Mouse (Mus musculus) heart, embryonic 10.5 days (tissue): ENCODE data around the gene Zfp652. TPM values are rescaled to one million over a fixed set of nuclear protein-coding genes. Genes with fewer than 3 reads are reported as not detected.

Source experiments
- DNase-seq: peaks from one replicate; pipeline ENCODE4 v3.0.0-alpha.2; 2017; ENCODE audit warnings: low spot score
- H3K27ac ChIP-seq: fragments of 300-500 bp; sonication (generic); 2 replicates; pipeline ENCODE4 v1.5.1; 2016; ENCODE audit warnings: mild to moderate bottlenecking
- H3K27me3 ChIP-seq: fragments of 300-500 bp; sonication (generic); 2 replicates; pipeline ENCODE4 v1.6.1; 2016; ENCODE audit warnings: mild to moderate bottlenecking; ENCODE audit not compliant: poor library complexity, insufficient read depth, severe bottlenecking
- H3K36me3 ChIP-seq: fragments of 300-500 bp; sonication (generic); 2 replicates; pipeline ENCODE4 v1.6.1; 2016; ENCODE audit warnings: mild to moderate bottlenecking, moderate library complexity
- H3K4me1 ChIP-seq: fragments of 300-500 bp; sonication (generic); 2 replicates; pipeline ENCODE4 v1.6.1; 2016; ENCODE audit warnings: mild to moderate bottlenecking
- H3K4me3 ChIP-seq: fragments of 300-500 bp; sonication (generic); 2 replicates; pipeline ENCODE4 v1.5.1; 2016; ENCODE audit warnings: mild to moderate bottlenecking, moderate library complexity
- H3K9me3 ChIP-seq: fragments of 300-500 bp; sonication (generic); 2 replicates; pipeline ENCODE4 v1.6.1; 2016; ENCODE audit warnings: mild to moderate bottlenecking, moderate library complexity
- WGBS: fragments of 180-500 bp; shearing (Covaris S2); methylation state at CpG from one replicate; pipeline ENCODE4 v1.1.7; 2016; 5-methylcytosine and 5-hydroxymethylcytosine counted together
- polyA plus RNA-seq: library from polyadenylated mRNA; unstranded; fragments of >200 nt; fragmentation: Nextera tagmentation; extraction: Ambion mirVana; gene quantifications from 2 replicates; pipeline ENCODE4 v1.2.1, GENCODE M21; 2016

Gene Zfp652
- polyA plus RNA-seq, 1 experiment from 2014 or later = 14.2 TPM

DNA sequence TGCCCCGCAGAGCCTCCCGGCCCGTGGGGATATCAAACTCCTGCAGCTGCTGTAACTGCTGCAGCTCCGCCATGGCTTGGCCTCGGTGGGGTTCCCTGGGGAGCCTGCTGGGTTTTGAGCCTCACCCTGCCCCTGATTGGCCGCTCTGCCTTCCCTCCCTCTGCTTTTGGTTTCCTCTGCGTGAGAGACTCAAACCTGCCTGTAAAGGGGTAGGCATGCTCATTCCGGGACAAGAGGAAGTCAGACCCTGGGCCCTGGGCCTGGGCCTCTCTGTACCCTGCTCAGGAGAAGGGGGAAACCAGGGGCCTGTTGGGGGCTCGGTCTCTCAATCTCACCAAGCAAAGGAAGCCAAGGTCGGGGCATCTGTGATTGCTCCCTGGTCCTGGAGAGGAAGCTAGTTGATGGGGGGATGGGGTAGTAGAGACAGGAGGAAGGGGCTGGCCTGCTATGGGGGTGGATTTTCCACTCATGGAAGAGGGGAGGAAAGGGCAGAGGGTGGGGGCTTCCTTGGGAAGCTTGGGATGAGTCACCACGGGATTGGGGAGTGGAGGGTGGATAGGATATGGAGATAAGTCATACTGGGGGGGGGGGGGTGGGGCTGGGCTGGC, 129.7 kb downstream of the Zfp652 start, which contains the start of gene Abi3:
Abi3 (minus strand) TSS at position 403 of the 608 bp plus-strand sequence.
- Histone ChIP-seq H3K4me3 (peak within 1 kb of the TSS; percentile 56), H3K27ac (peak within 1 kb of the TSS; percentile 63), H3K9me3 (no peaks in the 10 kb centered on the region), H3K27me3 (peaks cover 39% of the 10 kb centered on the region), H3K36me3 (no peaks in the 10 kb centered on the region), H3K4me1 (peaks cover 40% of the 10 kb centered on the region)
- DNase-seq = no peak
- WGBS = 10% methylated on average over 11 of the region's 11 CpGs

DNA sequence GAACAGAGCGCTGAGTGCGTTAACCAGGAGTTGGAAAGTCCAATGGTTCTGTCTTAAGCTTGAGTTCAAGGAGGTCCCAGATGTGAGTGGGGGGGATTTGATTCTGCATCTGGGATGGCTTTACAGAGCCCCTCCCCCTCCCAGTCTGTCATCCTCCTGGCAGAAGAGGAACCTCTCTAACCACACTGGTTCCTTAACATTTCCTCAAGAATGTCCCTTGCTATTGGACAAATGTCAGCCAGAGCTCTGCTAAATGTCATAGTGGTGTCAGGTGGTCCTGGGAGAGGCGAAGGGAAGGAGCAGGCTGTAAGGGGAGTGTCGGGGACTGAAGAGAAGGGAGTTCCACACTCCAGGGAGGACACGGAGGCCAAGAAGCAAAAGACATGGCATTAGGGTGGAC, 130.5 kb downstream of the Zfp652 start:
- H3K27me3 ChIP-seq = peaks cover 39% of the 10 kb centered on the region
- H3K4me1 ChIP-seq = peaks cover 32% of the 10 kb centered on the region
- no peaks in the 10 kb centered on the region for H3K36me3 ChIP-seq
- peak overlapping the region; percentile 56 for H3K4me3 ChIP-seq
- H3K27ac ChIP-seq = peak overlapping the region; percentile 63
- H3K9me3 ChIP-seq = no peaks in the 10 kb centered on the region
- WGBS = 44% methylated on average over 5 of the region's 5 CpGs
- no peak for DNase-seq

DNA sequence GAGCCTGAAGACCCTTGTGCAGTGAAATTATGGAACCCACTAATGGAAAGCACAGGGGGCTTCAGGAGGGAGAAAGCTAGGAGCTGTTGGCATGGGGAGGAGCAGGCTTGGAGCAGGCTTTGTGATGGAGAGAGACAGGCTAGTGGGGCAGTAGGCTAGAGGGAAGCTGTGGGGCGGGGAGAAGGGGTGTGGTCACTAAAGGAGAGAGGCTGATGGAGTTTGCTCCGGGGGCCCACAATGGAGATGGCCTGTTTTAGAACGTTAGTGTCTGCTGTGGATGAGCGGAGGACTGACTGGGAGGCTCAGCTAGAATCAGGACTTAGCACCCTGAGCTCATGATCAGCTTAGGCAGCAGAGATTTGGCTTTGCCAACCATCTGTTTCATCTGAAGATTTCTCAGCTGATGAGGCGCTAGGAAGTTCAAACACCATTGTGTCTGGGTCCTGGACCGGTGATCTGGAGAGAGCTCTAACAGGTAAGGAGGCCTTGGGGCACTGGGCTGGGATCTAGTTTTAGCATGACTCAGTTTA, 131.0 kb downstream of the Zfp652 start:
- DNase-seq = no peak
- no peaks in the 10 kb centered on the region for H3K36me3 ChIP-seq
- H3K27me3 ChIP-seq = peaks cover 39% of the 10 kb centered on the region
- no peaks in the 10 kb centered on the region for H3K9me3 ChIP-seq
- peaks cover 28% of the 10 kb centered on the region for H3K4me1 ChIP-seq
- whole genome bisulfite sequencing = 48% methylated on average over 6 of the region's 6 CpGs
- H3K4me3 ChIP-seq = peak overlapping the region; percentile 56
- H3K27ac ChIP-seq = peak overlapping the region; percentile 63

DNA sequence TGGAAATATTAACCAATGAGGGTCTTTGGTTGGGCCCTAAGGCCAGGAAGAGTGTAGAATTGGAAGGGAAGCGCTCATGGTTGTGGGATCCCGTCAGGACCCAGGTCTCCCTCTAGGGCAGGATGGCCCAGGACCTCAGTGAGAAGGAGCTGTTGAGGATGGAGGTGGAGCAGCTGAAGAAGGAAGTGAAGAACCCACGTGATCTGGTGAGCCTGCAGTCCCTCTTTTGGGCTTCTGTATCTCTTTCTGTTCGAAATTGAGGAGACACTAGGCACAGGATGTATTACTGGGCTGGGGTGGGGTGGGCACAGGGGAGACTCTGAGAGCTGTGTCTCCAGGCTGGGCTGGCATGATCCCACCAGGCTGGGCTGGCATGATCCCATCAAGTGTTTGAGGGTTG, 132.5 kb downstream of the Zfp652 start:
- 56% methylated on average over 4 of the region's 4 CpGs for WGBS
- Histone ChIP-seq H3K9me3 (no peaks in the 10 kb centered on the region), H3K36me3 (no peaks in the 10 kb centered on the region), H3K4me3 (peak overlapping the region; percentile 56), H3K27ac (no peak overlapping the region), H3K27me3 (peaks cover 39% of the 10 kb centered on the region), H3K4me1 (peaks cover 27% of the 10 kb centered on the region)
- no peak for DNase-seq

DNA sequence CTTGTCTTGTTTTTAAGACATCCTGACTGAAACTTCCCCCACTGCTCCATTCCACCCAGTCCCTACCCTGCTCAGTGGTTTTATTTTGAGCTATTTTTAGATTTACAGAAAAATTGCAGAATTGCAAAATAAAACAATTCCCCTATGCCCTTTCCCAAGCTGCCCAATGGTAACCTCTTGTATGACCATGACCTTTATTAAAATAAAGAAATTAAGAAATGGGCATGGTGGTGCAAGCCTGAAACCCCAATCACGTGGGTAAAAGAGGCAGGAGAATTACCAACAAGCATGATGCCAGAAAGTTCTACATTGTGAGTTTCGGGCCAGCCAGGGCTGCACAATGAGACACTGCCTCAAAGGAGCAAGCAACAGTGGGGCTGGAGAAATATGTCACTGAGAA, 138.4 kb downstream of the Zfp652 start:
- no peak for DNase-seq
- Histone ChIP-seq H3K27ac (no peak overlapping the region), H3K4me3 (no peak overlapping the region), H3K4me1 (no peaks in the 10 kb centered on the region), H3K9me3 (no peaks in the 10 kb centered on the region), H3K27me3 (peaks cover 8% of the 10 kb centered on the region; the same call in 1 of the 2 replicates), H3K36me3 (no peaks in the 10 kb centered on the region)
- 77% methylated on average over 2 of the region's 2 CpGs for WGBS

DNA sequence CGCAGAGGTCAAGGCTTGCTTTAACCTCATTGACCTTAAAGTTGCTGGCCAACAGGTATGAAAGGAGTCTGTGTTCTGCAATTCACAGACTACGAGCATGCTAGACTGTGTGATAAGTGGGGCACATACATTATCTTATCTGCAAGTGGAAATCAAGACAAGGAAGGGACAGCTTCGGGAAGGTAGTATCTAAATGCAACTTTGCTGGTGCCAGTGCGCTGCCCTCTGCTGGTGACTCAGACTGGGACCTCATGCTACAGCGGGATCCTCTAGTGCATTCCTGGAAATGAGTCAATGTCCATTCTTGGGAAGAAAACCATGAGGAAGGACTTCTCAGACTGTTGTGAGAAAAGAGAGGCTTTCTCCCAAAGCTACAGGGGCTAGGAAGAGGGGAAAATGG, 141.2 kb downstream of the Zfp652 start:
- Histone ChIP-seq H3K4me1 (peaks cover 9% of the 10 kb centered on the region; the same call in 1 of the 2 replicates), H3K36me3 (no peaks in the 10 kb centered on the region), H3K4me3 (no peak overlapping the region), H3K27ac (no peak overlapping the region), H3K9me3 (no peaks in the 10 kb centered on the region), H3K27me3 (peaks cover 8% of the 10 kb centered on the region; the same call in 1 of the 2 replicates)
- WGBS = 50% methylated on average over 5 of the region's 5 CpGs
- no peak for DNase-seq

DNA sequence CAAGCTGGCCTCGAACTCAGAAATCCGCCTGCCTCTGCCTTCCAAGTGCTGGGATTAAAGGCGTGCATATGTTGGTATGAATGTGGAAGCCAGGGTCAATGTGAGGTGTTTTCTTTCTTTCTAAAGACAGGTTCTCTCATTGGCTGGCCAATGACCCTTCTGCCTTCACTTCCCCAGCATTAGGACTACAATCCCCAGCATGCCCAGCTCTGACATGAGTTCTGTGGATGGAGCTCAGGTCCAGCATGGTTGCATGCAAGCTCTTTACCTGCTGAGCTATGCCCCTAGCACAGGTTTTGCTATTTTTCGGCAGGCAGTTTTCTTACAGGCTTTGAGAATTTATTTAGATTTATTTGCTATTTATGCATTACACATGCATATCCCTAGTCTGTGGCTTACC, 144.8 kb downstream of the Zfp652 start:
- Histone ChIP-seq H3K4me3 (no peak overlapping the region), H3K27ac (no peak overlapping the region), H3K9me3 (no peaks in the 10 kb centered on the region), H3K4me1 (peaks cover 16% of the 10 kb centered on the region), H3K27me3 (0 out of 2 replicates have a peak, but pooled peaks cover 1% of the 10 kb centered on the region), H3K36me3 (no peaks in the 10 kb centered on the region)
- 73% methylated on average over 4 of the region's 4 CpGs for WGBS
- DNase-seq = no peak

DNA sequence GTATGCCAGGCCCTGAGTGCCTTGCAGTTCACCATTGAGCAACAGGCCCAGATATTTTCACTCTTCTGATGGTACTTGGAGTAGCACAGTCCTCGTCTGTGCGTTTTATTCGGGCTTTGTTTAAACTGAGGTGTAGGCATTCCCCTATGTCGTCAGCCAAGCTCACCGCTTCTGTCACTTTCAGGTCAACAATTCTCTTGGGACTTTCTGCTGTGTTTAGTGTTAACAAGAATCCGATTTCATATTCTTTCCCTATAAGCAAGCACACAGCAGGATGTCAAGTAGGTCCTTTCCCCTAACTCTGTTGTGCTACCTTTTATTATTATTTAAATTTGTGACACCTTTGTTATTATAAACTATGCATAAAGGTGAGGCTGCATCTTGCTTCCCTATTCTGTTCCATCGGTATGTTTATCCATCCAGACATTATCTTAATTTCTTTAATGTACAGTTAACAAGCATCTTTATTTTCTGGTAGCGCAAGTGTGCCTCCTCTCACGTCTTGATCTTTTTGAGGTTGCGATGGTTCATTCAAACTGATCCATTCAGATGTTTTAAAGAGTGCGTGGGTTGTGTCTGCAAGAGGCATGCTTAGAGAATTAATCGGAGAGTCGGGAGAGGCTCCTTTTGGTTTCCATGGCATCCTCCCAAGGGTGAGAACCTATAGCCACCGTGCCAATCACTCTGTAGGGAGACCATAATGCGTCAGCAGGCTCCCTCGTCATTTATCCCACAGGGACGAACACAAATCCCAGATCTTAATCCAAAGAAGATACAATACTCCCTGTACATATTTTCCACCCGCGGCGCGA, 145.4 kb downstream of the Zfp652 start:
- H3K27ac ChIP-seq = peak overlapping the region; percentile 86
- DNase-seq = no peak

DNA sequence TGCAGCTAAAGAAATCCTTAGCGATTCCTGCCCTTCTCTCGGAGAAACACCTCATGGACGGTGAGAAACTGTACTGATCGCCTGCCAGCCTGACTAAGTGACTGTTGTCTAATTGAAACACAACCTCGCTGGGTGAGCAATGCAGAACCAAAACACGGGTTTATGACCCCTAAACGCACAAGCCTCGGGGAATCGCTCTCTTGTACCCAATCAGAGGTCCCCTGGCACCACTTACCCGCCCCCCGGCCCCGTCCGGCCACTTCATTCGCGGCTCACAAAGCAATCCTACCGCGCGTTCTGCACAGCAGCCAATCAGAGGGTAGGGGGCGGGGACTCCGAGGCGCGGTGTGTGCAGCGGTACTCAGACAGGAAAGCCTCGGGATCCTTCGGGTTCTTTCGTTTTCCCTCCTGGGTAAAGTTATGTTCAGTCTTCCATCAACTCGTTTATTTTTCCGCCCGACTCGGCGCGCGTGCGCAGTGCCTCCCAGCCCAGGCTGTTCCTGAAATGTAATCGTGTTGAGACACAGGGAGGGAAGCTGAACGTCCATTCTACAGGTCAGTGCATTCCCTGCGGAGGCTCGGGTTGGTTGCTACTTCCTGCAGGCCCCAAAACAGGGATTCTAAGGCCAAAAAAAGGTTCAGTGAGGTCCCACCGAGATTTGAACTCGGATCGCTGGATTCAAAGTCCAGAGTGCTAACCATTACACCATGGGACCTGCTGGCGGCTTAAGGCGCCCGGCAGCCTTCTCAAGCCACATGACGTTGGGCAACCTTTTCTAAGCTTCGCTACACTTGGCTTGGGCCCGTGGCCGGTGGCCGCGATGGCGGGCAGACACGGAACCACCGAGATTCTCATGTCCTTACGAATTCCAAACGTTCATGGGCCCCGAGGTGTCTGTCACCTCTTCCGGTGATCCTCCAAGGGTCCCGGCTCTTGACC, 146.3 kb downstream of the Zfp652 start:
- H3K9me3 ChIP-seq = no peaks in the 10 kb centered on the region
- WGBS = under 1% methylated on average over 58 of the region's 58 CpGs
- H3K4me1 ChIP-seq = peaks cover 16% of the 10 kb centered on the region
- no peaks in the 10 kb centered on the region for H3K36me3 ChIP-seq
- peak overlapping the region; percentile 76 for H3K4me3 ChIP-seq
- H3K27ac ChIP-seq = peak overlapping the region; percentile 86
- H3K27me3 ChIP-seq = no peaks in the 10 kb centered on the region
- peak; percentile 100 for DNase-seq

More for the DNA sequence above, 145.4 kb downstream of the Zfp652 start:
- Histone ChIP-seq H3K9me3 (no peaks in the 10 kb centered on the region), H3K4me3 (peak overlapping the region; percentile 76), H3K36me3 (no peaks in the 10 kb centered on the region), H3K4me1 (peaks cover 16% of the 10 kb centered on the region), H3K27me3 (no peaks in the 10 kb centered on the region)
- 25% methylated on average over 21 of the region's 21 CpGs for WGBS

DNA sequence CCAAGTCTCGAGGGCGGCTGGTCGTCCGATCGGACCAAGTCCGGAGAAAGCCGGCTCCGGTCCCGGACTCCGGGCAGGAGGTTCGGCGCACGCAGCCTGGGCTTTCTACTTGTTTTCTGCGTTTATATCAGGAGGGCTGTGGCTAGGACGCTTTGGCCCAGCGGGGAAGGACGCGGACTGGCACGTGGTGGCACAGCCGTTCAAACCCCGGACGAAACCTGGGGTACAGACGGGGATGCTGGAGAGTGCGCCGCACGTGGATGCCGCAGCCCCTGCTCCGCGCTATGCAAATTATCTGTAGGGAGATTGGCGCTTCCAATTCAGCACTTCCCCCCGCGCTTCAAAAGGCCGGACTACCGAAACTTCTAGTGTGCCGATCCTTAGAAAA, 147.0 kb downstream of the Zfp652 start:
- WGBS = under 1% methylated on average over 35 of the region's 35 CpGs
- no peaks in the 10 kb centered on the region for H3K36me3 ChIP-seq
- no peaks in the 10 kb centered on the region for H3K27me3 ChIP-seq
- peak; percentile 88 for DNase-seq
- peak overlapping the region; percentile 76 for H3K4me3 ChIP-seq
- H3K9me3 ChIP-seq = no peaks in the 10 kb centered on the region
- peaks cover 16% of the 10 kb centered on the region for H3K4me1 ChIP-seq
- H3K27ac ChIP-seq = peak overlapping the region; percentile 86

DNA sequence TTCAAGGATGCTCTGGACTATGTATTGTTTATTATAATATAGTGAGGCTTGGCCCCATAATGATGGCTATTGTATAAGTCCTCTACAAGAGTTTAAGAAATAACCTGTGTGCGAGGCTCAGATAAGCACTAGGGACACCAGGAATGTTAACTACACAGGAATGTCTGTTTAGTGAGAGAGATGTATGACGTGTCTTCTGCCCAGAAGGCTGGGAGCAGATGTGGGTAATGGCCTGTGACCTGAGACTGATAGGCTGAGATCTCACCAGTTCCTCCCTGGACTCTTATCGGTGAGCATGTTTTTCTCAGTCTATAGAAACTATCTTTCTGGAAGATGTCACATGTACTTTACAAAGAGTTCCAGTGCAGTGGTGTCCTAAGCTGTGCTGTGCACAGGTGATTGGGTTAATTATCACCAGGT, 147.6 kb downstream of the Zfp652 start:
- Histone ChIP-seq H3K36me3 (no peaks in the 10 kb centered on the region), H3K4me1 (peaks cover 16% of the 10 kb centered on the region), H3K9me3 (no peaks in the 10 kb centered on the region), H3K4me3 (peak overlapping the region; percentile 76), H3K27ac (peak overlapping the region; percentile 86), H3K27me3 (no peaks in the 10 kb centered on the region)
- DNase-seq = no peak
- WGBS = 20% methylated on average over 3 of the region's 3 CpGs

DNA sequence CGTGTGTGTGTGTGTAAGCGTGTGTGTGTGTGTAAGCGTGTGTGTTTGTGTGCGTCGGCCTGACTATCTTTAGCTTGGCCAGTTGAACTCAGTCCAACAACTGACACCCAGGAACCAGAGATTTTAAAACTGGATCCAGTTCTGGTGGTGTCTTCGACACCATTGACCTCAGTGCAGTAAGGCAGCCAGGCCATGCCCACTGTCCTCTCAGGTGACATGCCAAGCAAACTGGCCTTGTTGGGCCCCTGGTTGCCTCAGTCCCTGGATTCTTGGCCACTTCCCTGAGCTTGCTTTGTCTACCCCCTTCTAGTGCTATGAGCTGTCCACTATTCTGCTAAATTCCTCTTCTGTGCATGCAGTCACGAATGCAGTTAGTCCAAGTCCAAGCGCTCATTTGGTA, 148.9 kb downstream of the Zfp652 start:
- Histone ChIP-seq H3K27me3 (no peaks in the 10 kb centered on the region), H3K9me3 (no peaks in the 10 kb centered on the region), H3K4me1 (peaks cover 16% of the 10 kb centered on the region), H3K27ac (no peak overlapping the region), H3K36me3 (no peaks in the 10 kb centered on the region), H3K4me3 (no peak overlapping the region)
- WGBS = 91% methylated on average over 8 of the region's 8 CpGs
- DNase-seq = no peak
